ENCODE assay signal across 24 mouse cellular contexts in genomic region chr1:72858286-72858685, GRCm38 (mm10). TPM values are rescaled to one million over a fixed set of nuclear protein-coding genes. Genes with fewer than 3 reads are reported as not detected.
DNase-seq lines count a peak whose midpoint lies in the region; ATAC-seq and TF ChIP-seq lines count a peak whose summit lies in the region.
"Had no signal": no experiment of that assay in that cellular context is flagged by ENCODE, and none has a peak within 500 bp of the region (broad histone marks: within the 10 kb centered on the region; RNA-seq: fewer than 3 reads in every experiment).

No protein-coding gene starts in this region.

- no peaks in the 10 kb centered on the region for H3K9me3 ChIP-seq in forebrain, embryonic 12.5 days
- no peaks in the 10 kb centered on the region for H3K9me3 ChIP-seq in forebrain, embryonic 11.5 days (ENCODE audit: control insufficient read depth, low read length)
- H3K9me3 ChIP-seq in midbrain, embryonic 14.5 days (ENCODE audit: control insufficient read depth, low read length): no peaks in the 10 kb centered on the region
- H3K9me3 ChIP-seq: limb, embryonic 10.5 days; liver, embryonic 15.5 days; lung, embryonic 15.5 days; megakaryocyte, embryonic 14.5 days; stomach, embryonic 15.5 days had no signal

- no peaks in the 10 kb centered on the region for H3K27me3 ChIP-seq in forebrain, embryonic 12.5 days
- H3K27me3 ChIP-seq in forebrain, embryonic 11.5 days (ENCODE audit: control insufficient read depth, insufficient read depth, low read length): no peaks in the 10 kb centered on the region
- no peaks in the 10 kb centered on the region for H3K27me3 ChIP-seq in midbrain, embryonic 14.5 days (ENCODE audit: control insufficient read depth, insufficient read depth, low read length)
- H3K27me3 ChIP-seq: liver, embryonic 15.5 days; lung, embryonic 15.5 days; stomach, embryonic 15.5 days had no signal

- WGBS in forebrain, embryonic 12.5 days: 91% methylated on average over 9 of the region's 9 CpGs
- WGBS in forebrain, embryonic 11.5 days: 92% methylated on average over 9 of the region's 9 CpGs
- 88% methylated on average over 9 of the region's 9 CpGs for WGBS in midbrain, embryonic 14.5 days

- TF ChIP-seq CTCF in layer of hippocampus, adult 2 months (conservative IDR thresholded peaks at IDR 0.05): no peak

- H3K4me2 ChIP-seq in forebrain, embryonic 12.5 days: no peak overlapping the region
- no peak overlapping the region for H3K4me2 ChIP-seq in forebrain, embryonic 11.5 days (ENCODE audit: low read depth, low read length, severe bottlenecking)
- no peak overlapping the region for H3K4me2 ChIP-seq in midbrain, embryonic 14.5 days (ENCODE audit: low read length)
- H3K4me2 ChIP-seq: liver, embryonic 15.5 days; lung, embryonic 15.5 days; stomach, embryonic 15.5 days had no signal

- H3K4me3 ChIP-seq in forebrain, embryonic 12.5 days (replicated peaks): no peak overlapping the region
- no peak overlapping the region for H3K4me3 ChIP-seq in forebrain, embryonic 11.5 days (ENCODE audit: low read depth, low read length)
- H3K4me3 ChIP-seq in layer of hippocampus, adult 2 months: no peak overlapping the region
- H3K4me3 ChIP-seq in midbrain, embryonic 14.5 days (replicated peaks; ENCODE audit: low read depth, low read length): no peak overlapping the region
- H3K4me3 ChIP-seq: heart, adult 2 months; limb, embryonic 10.5 days; liver, embryonic 15.5 days; lung, embryonic 15.5 days; megakaryocyte, embryonic 14.5 days; stomach, embryonic 15.5 days had no signal

- intact Hi-C loops in gastrocnemius, postnatal 36 days (cut with DNase I): loop anchor here (10.0 kb wide), 1 partner anchor 543 kb away; no protein-coding TSS in a partner anchor

- H3K27ac ChIP-seq in forebrain, embryonic 12.5 days: peak overlapping the region; percentile 76; the same call in 1 of the 2 replicates
- no peak overlapping the region for H3K27ac ChIP-seq in forebrain, embryonic 11.5 days (ENCODE audit: low read depth, low read length)
- H3K27ac ChIP-seq in layer of hippocampus, adult 2 months: peak overlapping the region; percentile 56
- 0 out of 2 replicates have a peak overlapping the region, but pooled peaks have one; percentile 58 for H3K27ac ChIP-seq in midbrain, embryonic 14.5 days (replicated peaks; ENCODE audit: low read depth, low read length)
- H3K27ac ChIP-seq: heart, adult 2 months; kidney, postnatal 0 days; limb, embryonic 10.5 days; liver, embryonic 15.5 days; lung, embryonic 15.5 days; stomach, embryonic 15.5 days had no signal

- no peak for ATAC-seq in forebrain, embryonic 12.5 days (ENCODE audit: low FRiP score)
- no peak for ATAC-seq in forebrain, embryonic 11.5 days (replicated peaks; ENCODE audit: low FRiP score)
- ATAC-seq in midbrain, embryonic 14.5 days (ENCODE audit: low FRiP score, low TSS enrichment): no peak
- ATAC-seq: inflammation-experienced regulatory T-cells, adult 6 months had no signal

- H3K36me3 ChIP-seq in forebrain, embryonic 12.5 days (replicated peaks): peaks cover 39% of the 10 kb centered on the region
- no peaks in the 10 kb centered on the region; the same call in 1 of the 2 replicates for H3K36me3 ChIP-seq in forebrain, embryonic 11.5 days (ENCODE audit: control insufficient read depth, insufficient read depth, low read length)
- H3K36me3 ChIP-seq in midbrain, embryonic 14.5 days (ENCODE audit: control insufficient read depth, insufficient read depth, low read length): no peaks in the 10 kb centered on the region
- H3K36me3 ChIP-seq: liver, embryonic 15.5 days had no signal

- DNase-seq in forebrain, embryonic 11.5 days (ENCODE audit: low spot score): no peak
- DNase-seq in layer of hippocampus, adult 2 months (ENCODE audit: low spot score in 2 of 2): no peak
- DNase-seq in layer of hippocampus, adult 11-12 months (ENCODE audit: low spot score): no peak
- no peak for DNase-seq in midbrain, embryonic 14.5 days
- no peak for DNase-seq in gastrocnemius, postnatal 36 days
- DNase-seq in thymus, postnatal 14 days: no peak
- DNase-seq: adrenal gland, postnatal 25 days; cerebellum, adult 9-10 months; gastrocnemius, postnatal 14 days; kidney, adult 18-20 months; liver; lung, postnatal 36 days; thymus, postnatal 4 days had no signal

- no peak overlapping the region for H3K9ac ChIP-seq in forebrain, embryonic 12.5 days
- no peak overlapping the region for H3K9ac ChIP-seq in forebrain, embryonic 11.5 days (ENCODE audit: low read length)
- no peak overlapping the region for H3K9ac ChIP-seq in midbrain, embryonic 14.5 days (replicated peaks; ENCODE audit: low read length)
- H3K9ac ChIP-seq: liver, embryonic 15.5 days; lung, embryonic 15.5 days; stomach, embryonic 15.5 days had no signal

- peaks cover 20% of the 10 kb centered on the region for H3K4me1 ChIP-seq in forebrain, embryonic 12.5 days
- H3K4me1 ChIP-seq in forebrain, embryonic 11.5 days (replicated peaks; ENCODE audit: control insufficient read depth, insufficient read depth, low read length): peaks cover 3% of the 10 kb centered on the region; the same call in 1 of the 2 replicates
- H3K4me1 ChIP-seq in midbrain, embryonic 14.5 days (ENCODE audit: control insufficient read depth, insufficient read depth, low read length): peaks cover 10% of the 10 kb centered on the region
- H3K4me1 ChIP-seq: limb, embryonic 10.5 days; megakaryocyte, embryonic 14.5 days had no signal

RNA-seq across cellular contexts. Expression of gene Igfbp5, which starts 16.4 kb away (rescaled TPM):
- 55.5 and 60.0 TPM in 2 replicates for polyA plus RNA-seq in forebrain, embryonic 12.5 days (2016; fragmentation: Nextera tagmentation; extraction: Ambion mirVana)
- 35.7 and 37.4 TPM in 2 replicates for polyA plus RNA-seq in forebrain, embryonic 11.5 days (2014; fragmentation: Nextera tagmentation; extraction: Ambion mirVana)
- 10 to 100 TPM; 72.5 to 79.3 TPM for total RNA-seq in layer of hippocampus, adult 2 months (2021)
- 22.4 and 30.4 TPM in 2 replicates for polyA plus RNA-seq in midbrain, embryonic 14.5 days (2014; fragmentation: Nextera tagmentation; extraction: Ambion mirVana)
- total RNA-seq in gastrocnemius, postnatal 36 days (2021): 100 to 1,000 TPM; 159 to 169 TPM

RNA-seq across cellular contexts. Expression of gene Igfbp2, which starts 34.0 kb away (rescaled TPM):
- polyA plus RNA-seq in forebrain, embryonic 12.5 days (2016; fragmentation: Nextera tagmentation; extraction: Ambion mirVana): 427 and 524 TPM in 2 replicates
- 708 and 809 TPM in 2 replicates for polyA plus RNA-seq in forebrain, embryonic 11.5 days (2014; fragmentation: Nextera tagmentation; extraction: Ambion mirVana)
- total RNA-seq in layer of hippocampus, adult 2 months (2021): 10 to 100 TPM; 43.6 to 44.2 TPM
- polyA plus RNA-seq in midbrain, embryonic 14.5 days (2014; fragmentation: Nextera tagmentation; extraction: Ambion mirVana): 200 and 310 TPM in 2 replicates
- total RNA-seq in gastrocnemius, postnatal 36 days (2021): under 1 TPM; 0.38 to 0.64 TPM
- total RNA-seq: heart, postnatal 25 days; neutrophil, adult 5-6 weeks had no signal
- polyA plus RNA-seq: inflammation-experienced regulatory T-cells, adult 6 months had no signal
